Mouse (Mus musculus): Measurements from ENCODE around the gene Adap1. TPM values are rescaled to one million over a fixed set of nuclear protein-coding genes. Genes with fewer than 3 reads are reported as not detected.

The Adap1 gene
- polyA plus RNA-seq, 1 experiment from 2014 or later: 1.5 TPM

DNA sequence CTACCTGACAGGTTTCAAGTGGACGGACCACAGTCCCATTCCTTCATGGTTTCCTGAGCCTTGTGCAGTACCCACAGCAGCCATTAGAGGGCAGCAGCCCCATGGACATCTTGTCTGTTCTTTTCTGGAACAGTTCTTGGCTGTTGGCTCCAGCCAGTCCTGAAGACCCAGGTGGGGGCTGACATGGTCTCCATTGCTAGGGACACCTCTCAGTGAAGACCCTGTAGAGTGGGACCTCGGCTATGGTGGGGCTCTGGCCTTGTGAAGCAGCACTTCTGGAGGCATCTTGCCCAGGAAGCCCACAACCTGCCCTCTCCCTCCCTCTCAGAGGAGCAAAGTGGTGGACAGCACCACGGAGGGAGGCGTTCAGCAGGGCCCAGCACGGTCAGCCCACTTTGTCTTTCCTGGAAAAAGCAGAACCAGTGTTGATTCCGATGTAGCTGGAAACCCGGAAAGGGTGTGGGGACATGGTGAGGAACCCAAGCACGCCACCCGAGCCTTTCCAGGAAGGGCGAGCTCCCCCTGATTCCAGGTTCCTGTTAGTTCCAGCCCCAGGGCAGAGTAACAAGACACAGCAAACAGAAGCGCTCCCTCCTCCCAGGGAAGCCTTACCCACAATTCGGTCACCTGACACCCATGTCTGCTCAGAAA lies 39.0 kb upstream of the Adap1 start:
- WGBS: 39% methylated on average over 12 of the region's 12 CpGs
- Histone ChIP-seq H3K27ac (peak overlapping the region; percentile 76), H3K4me3 (no peak overlapping the region), H3K27me3 (ENCODE audit: insufficient read depth, poor library complexity, severe bottlenecking) (no peaks in the 10 kb centered on the region), H3K9me3 (no peaks in the 10 kb centered on the region), H3K4me1 (replicated peaks) (peaks cover 38% of the 10 kb centered on the region), H3K36me3 (peaks cover 31% of the 10 kb centered on the region)
- peak; percentile 84 for DNase-seq (ENCODE audit: low spot score)

- peaks cover 31% of the 10 kb centered on the region for H3K36me3 ChIP-seq
- no peaks in the 10 kb centered on the region for H3K27me3 ChIP-seq (ENCODE audit: insufficient read depth, poor library complexity, severe bottlenecking)
- no peak overlapping the region for H3K4me3 ChIP-seq
- H3K4me1 ChIP-seq (replicated peaks): peaks cover 33% of the 10 kb centered on the region
- no peak for DNase-seq (ENCODE audit: low spot score)
- no peaks in the 10 kb centered on the region for H3K9me3 ChIP-seq
- 73% methylated on average over 7 of the region's 7 CpGs for WGBS
- no peak overlapping the region; the same call in 1 of the 2 replicates for H3K27ac ChIP-seq
Measured at GRCm38 (mm10) chr5:139363858-139364257, 38.4 kb upstream of the Adap1 start.

DNA sequence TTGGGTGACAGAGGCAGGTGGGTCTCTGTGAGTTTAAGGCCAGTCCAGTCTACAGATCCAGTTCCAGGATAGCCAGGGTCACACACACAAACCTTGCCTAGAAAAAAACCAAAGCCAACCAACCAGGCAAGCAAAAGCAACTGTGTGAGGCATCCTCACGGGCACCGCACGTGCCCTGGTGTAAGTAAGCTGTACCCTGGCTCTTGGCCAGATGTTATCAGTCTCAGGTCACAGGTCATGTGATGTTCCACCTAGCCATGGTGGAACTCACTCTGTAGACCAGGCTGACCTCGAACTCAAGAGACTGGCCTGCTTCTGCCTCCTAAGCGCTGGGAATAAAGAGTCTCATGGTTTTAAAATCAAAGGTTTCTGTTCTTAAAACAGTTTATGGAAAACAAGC lies 33.8 kb upstream of the Adap1 start:
- Histone ChIP-seq H3K27me3 (ENCODE audit: insufficient read depth, poor library complexity, severe bottlenecking) (no peaks in the 10 kb centered on the region), H3K9me3 (no peaks in the 10 kb centered on the region), H3K27ac (no peak overlapping the region), H3K36me3 (peaks cover 39% of the 10 kb centered on the region), H3K4me3 (no peak overlapping the region), H3K4me1 (replicated peaks) (peaks cover 7% of the 10 kb centered on the region)
- DNase-seq (ENCODE audit: low spot score): no peak
- WGBS: 95% methylated on average over 5 of the region's 5 CpGs

- peaks cover 38% of the 10 kb centered on the region for H3K36me3 ChIP-seq
- 69% methylated on average over 2 of the region's 2 CpGs for WGBS
- no peak overlapping the region for H3K4me3 ChIP-seq
- peaks cover 4% of the 10 kb centered on the region; the same call in 1 of the 2 replicates for H3K4me1 ChIP-seq (replicated peaks)
- no peaks in the 10 kb centered on the region for H3K27me3 ChIP-seq (ENCODE audit: insufficient read depth, poor library complexity, severe bottlenecking)
- DNase-seq (ENCODE audit: low spot score): peak; percentile 36
- no peaks in the 10 kb centered on the region for H3K9me3 ChIP-seq
- H3K27ac ChIP-seq: no peak overlapping the region
Measured at GRCm38 (mm10) chr5:139358653-139359052, 33.2 kb upstream of the Adap1 start.

DNA sequence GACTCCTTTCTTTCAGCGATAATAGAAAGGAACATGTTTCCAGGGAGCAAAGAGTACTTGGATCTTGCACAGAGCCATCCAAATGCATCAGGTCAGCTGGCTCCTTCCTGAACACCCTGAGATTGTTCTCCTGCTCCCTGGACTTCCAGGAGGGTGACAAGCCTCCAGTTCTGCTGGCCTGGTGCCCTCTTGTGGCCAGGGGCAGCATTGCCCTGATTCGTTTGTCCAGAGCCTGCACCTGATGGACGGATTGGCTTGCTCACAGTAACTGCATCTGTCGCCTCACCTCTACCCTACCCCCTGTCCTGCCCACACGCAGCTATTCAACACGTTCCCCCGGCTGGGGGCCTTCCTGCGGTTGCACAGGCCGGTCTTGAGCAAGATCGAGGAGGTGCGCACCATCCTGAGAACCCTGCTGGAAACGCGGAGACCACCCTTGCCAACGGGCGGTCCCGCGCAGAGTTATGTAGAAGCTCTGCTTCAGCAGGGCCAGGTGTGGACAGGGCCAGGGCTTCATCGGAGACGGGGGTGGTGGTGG lies 29.9 kb upstream of the Adap1 start:
- WGBS: 37% methylated on average over 19 of the region's 19 CpGs
- peaks cover 14% of the 10 kb centered on the region; the same call in 1 of the 2 replicates for H3K36me3 ChIP-seq
- H3K4me1 ChIP-seq (replicated peaks): peaks cover 20% of the 10 kb centered on the region
- peak; percentile 79 for DNase-seq (ENCODE audit: low spot score)
- H3K27me3 ChIP-seq (ENCODE audit: insufficient read depth, poor library complexity, severe bottlenecking): peaks cover 22% of the 10 kb centered on the region; the same call in 1 of the 2 replicates
- no peak overlapping the region for H3K27ac ChIP-seq
- no peak overlapping the region for H3K4me3 ChIP-seq
- no peaks in the 10 kb centered on the region for H3K9me3 ChIP-seq

DNA sequence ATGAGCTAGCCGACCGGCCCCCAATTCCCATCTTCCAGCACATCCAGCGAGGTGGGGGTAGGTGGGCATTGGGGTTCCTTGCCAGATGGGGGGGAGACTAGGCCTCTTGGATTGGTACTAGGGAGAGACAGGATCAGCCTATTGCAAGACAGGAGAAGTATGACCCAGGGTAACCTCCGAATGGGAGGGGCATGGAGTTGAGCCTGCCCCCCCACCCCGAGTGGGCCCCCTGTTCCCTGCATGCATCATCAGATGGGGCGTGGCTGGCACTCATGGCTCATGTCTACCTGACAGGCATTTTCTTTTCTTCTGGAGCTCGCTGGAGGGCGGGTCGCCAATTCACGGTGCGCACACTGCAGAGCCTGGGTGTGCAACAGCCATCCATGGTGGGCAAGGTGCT lies 28.5 kb upstream of the Adap1 start:
- peaks cover 20% of the 10 kb centered on the region for H3K4me1 ChIP-seq (replicated peaks)
- no peak overlapping the region for H3K27ac ChIP-seq
- DNase-seq (ENCODE audit: low spot score): no peak
- no peak overlapping the region for H3K4me3 ChIP-seq
- H3K27me3 ChIP-seq (ENCODE audit: insufficient read depth, poor library complexity, severe bottlenecking): peaks cover 22% of the 10 kb centered on the region; the same call in 1 of the 2 replicates
- no peaks in the 10 kb centered on the region for H3K9me3 ChIP-seq
- 89% methylated on average over 11 of the region's 11 CpGs for WGBS
- H3K36me3 ChIP-seq: peaks cover 8% of the 10 kb centered on the region; the same call in 1 of the 2 replicates

- Histone ChIP-seq H3K36me3 (peaks cover 8% of the 10 kb centered on the region; the same call in 1 of the 2 replicates), H3K9me3 (no peaks in the 10 kb centered on the region), H3K4me1 (replicated peaks) (peaks cover 20% of the 10 kb centered on the region), H3K27ac (no peak overlapping the region), H3K27me3 (ENCODE audit: insufficient read depth, poor library complexity, severe bottlenecking) (peaks cover 22% of the 10 kb centered on the region; the same call in 1 of the 2 replicates), H3K4me3 (no peak overlapping the region)
- WGBS: 62% methylated on average over 10 of the region's 10 CpGs
- peak; percentile 35 for DNase-seq (ENCODE audit: low spot score)
Measured at GRCm38 (mm10) chr5:139353496-139353895, 28.1 kb upstream of the Adap1 start.

DNA sequence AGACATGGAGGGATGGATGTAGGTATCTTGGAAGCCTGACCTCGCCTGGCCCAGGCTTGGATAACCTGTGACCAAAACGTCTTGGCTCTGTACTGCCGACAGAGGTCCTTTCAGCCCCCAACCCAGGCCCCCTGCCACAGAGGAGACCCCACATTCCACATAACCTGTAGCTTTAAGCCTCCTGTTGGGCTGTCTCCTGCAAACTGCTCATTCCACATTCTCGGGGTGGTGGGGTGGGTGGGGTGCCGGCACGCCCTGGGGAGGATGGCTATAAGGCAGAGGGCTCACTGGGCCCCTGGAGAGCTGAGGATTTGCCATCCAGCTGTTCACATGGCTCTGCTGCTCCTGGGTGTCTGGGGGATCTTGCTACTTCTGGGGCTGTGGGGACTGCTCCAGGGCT lies 26.9 kb upstream of the Adap1 start, which contains the start of gene Cyp2w1:
TSS of gene Cyp2w1 (plus strand) at position 301 of the 400 bp plus-strand sequence.
- H3K36me3 ChIP-seq: no peaks in the 10 kb centered on the region
- H3K4me3 ChIP-seq: no peak within 1 kb of the TSS
- no peaks in the 10 kb centered on the region for H3K9me3 ChIP-seq
- H3K27me3 ChIP-seq (ENCODE audit: insufficient read depth, poor library complexity, severe bottlenecking): peaks cover 22% of the 10 kb centered on the region; the same call in 1 of the 2 replicates
- peaks cover 20% of the 10 kb centered on the region for H3K4me1 ChIP-seq (replicated peaks)
- 0 out of 2 replicates have a peak within 1 kb of the TSS, but pooled peaks have one; percentile 35 for H3K27ac ChIP-seq
- 67% methylated on average over 6 of the region's 6 CpGs for WGBS
- no peak for DNase-seq (ENCODE audit: low spot score)

- Histone ChIP-seq H3K4me3 (no peak overlapping the region), H3K27ac (no peak overlapping the region), H3K9me3 (no peaks in the 10 kb centered on the region), H3K4me1 (replicated peaks) (peaks cover 22% of the 10 kb centered on the region), H3K36me3 (no peaks in the 10 kb centered on the region), H3K27me3 (ENCODE audit: insufficient read depth, poor library complexity, severe bottlenecking) (peaks cover 26% of the 10 kb centered on the region)
- no peak for DNase-seq (ENCODE audit: low spot score)
- WGBS: 45% methylated on average over 8 of the region's 8 CpGs
Measured at GRCm38 (mm10) chr5:139351628-139352027, 26.2 kb upstream of the Adap1 start.

DNA sequence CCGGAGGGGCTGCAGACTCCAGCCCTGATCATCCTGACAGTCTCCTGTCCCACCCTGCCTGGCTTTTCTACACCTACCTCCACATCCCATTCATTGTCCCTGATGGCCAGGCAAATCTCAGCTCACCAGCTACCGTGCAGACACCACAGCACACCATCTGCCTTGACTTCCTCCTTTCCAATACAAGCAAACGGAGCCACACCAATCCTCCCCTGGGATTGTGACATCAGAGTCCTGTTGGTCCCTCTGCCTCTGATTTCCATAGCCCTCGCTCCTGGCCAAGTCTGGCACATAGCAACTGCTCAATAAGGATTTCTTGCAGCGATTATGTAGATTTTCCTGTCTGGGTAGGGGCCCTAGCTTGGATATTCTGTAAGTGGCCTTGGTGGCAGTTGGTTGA lies 25.7 kb upstream of the Adap1 start, which contains the start of gene Cox19:
TSS of gene Cox19 (minus strand) at position 285 of the 400 bp plus-strand sequence.
- Histone ChIP-seq H3K4me1 (replicated peaks) (peaks cover 24% of the 10 kb centered on the region), H3K9me3 (no peaks in the 10 kb centered on the region), H3K27me3 (ENCODE audit: insufficient read depth, poor library complexity, severe bottlenecking) (peaks cover 31% of the 10 kb centered on the region), H3K36me3 (no peaks in the 10 kb centered on the region), H3K27ac (no peak within 1 kb of the TSS), H3K4me3 (no peak within 1 kb of the TSS)
- no peak for DNase-seq (ENCODE audit: low spot score)
- 56% methylated on average over 5 of the region's 5 CpGs for WGBS

DNA sequence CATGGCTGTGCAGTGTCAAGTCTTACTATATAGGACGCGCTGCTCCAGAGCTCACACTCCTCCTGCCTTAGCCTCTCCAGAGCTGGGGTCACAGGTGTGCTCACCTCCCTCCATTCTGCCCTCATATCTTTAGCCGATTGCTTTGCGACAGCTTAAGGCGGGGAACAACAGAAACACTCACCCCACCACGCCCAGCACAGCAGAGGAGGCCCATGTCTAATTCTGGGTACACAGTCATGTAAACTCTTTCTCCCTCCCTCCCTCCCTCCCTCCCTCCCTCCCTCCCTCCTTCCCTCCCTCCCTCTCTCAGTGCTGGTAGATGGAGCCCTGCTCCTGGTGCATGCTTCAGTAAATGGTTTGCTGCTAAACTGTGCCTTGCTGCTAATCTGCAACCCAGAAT lies 24.3 kb upstream of the Adap1 start:
- DNase-seq (ENCODE audit: low spot score): no peak
- H3K4me3 ChIP-seq: no peak overlapping the region
- H3K36me3 ChIP-seq: no peaks in the 10 kb centered on the region
- 88% methylated on average over 6 of the region's 6 CpGs for WGBS
- H3K4me1 ChIP-seq (replicated peaks): peaks cover 26% of the 10 kb centered on the region
- no peaks in the 10 kb centered on the region for H3K9me3 ChIP-seq
- peaks cover 33% of the 10 kb centered on the region for H3K27me3 ChIP-seq (ENCODE audit: insufficient read depth, poor library complexity, severe bottlenecking)
- H3K27ac ChIP-seq: no peak overlapping the region

DNA sequence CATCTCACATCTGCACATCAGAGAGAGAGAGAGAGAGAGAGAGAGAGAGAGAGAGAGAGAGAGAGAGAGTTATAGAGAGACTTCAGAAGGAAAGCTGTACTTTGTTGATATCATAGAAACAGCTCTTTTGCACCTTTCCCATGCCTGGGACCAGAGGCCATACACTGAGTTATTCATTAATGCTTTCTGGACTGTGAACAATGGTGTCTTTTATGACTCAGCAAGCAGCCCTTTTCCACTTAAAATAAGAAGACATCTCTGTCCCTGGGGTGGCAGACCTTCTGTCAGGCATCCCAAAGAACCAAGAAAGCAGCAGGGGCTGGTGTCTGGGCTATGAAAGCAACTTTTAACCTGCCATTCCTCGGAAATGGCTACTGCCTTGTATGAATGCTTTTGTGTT lies 21.8 kb upstream of the Adap1 start:
- 43% methylated on average over 1 of the region's 1 CpGs for WGBS
- peaks cover 8% of the 10 kb centered on the region for H3K36me3 ChIP-seq
- no peak overlapping the region for H3K27ac ChIP-seq
- peaks cover 38% of the 10 kb centered on the region for H3K4me1 ChIP-seq (replicated peaks)
- no peaks in the 10 kb centered on the region for H3K9me3 ChIP-seq
- no peak overlapping the region for H3K4me3 ChIP-seq
- H3K27me3 ChIP-seq (ENCODE audit: insufficient read depth, poor library complexity, severe bottlenecking): peaks cover 27% of the 10 kb centered on the region
- DNase-seq (ENCODE audit: low spot score): no peak

DNA sequence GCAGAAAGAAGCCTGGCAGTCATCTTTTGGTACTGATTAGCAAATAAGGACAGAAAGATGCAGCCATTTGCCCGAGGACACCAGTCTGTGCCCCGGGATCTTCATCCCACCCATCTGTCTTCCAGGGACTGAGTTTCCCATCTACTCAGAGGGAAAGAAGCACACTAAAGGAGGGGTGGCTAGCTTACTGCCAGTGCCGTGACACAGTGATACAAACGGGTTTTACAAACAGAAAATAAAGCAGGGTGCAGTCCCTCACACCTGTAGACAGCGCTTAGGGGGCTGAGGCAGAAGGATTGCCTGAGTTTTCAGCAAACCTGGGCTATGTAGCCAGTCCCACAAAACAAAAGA lies 19.9 kb upstream of the Adap1 start:
- Histone ChIP-seq H3K4me3 (peak overlapping the region; percentile 89), H3K4me1 (replicated peaks) (peaks cover 25% of the 10 kb centered on the region), H3K27me3 (ENCODE audit: insufficient read depth, poor library complexity, severe bottlenecking) (peaks cover 10% of the 10 kb centered on the region; the same call in 1 of the 2 replicates), H3K9me3 (no peaks in the 10 kb centered on the region), H3K27ac (peak overlapping the region; percentile 92), H3K36me3 (peaks cover 25% of the 10 kb centered on the region)
- no peak for DNase-seq (ENCODE audit: low spot score)
- 12% methylated on average over 5 of the region's 5 CpGs for WGBS
